Mouse (Mus musculus) neural tube, embryonic 15.5 days (tissue): ENCODE measurements at regions not wholly inside any gene's neighbourhood (a gene's known extent, or its start where the extent isn't known, plus 50 kb on each side); places are given as distances from the start of the nearest gene placed in this dataset.

Experiments
- ATAC-seq: fragments of 200-750 bp; cut with Nextera tagmentation; 2 replicates; pipeline ENCODE4 v1.8.0; 2017; ENCODE audit warnings: mild to moderate bottlenecking, moderate TSS enrichment, moderate library complexity; ENCODE audit not compliant: low FRiP score
- H3K27ac ChIP-seq: fragments of 300-500 bp; sonication (generic); replicated peaks from 2 replicates; pipeline ENCODE4 v1.5.1; 2015; ENCODE audit warnings: mild to moderate bottlenecking, inconsistent platforms
- H3K27me3 ChIP-seq: fragments of 300-500 bp; sonication (generic); replicated peaks from 2 replicates; pipeline ENCODE4 v1.6.1; 2015; ENCODE audit warnings: inconsistent platforms
- H3K36me3 ChIP-seq: fragments of 300-500 bp; sonication (generic); 2 replicates; pipeline ENCODE4 v1.6.1; 2015; ENCODE audit warnings: inconsistent platforms
- H3K4me1 ChIP-seq: fragments of 300-500 bp; sonication (generic); 2 replicates; pipeline ENCODE4 v1.6.1; 2015; ENCODE audit warnings: inconsistent platforms
- H3K4me2 ChIP-seq: fragments of 300-500 bp; sonication (generic); 2 replicates; pipeline ENCODE4 v1.6.1; 2015; ENCODE audit warnings: inconsistent platforms, mild to moderate bottlenecking, moderate library complexity
- H3K4me3 ChIP-seq: fragments of 300-500 bp; sonication (generic); replicated peaks from 2 replicates; pipeline ENCODE4 v1.5.1; 2015; ENCODE audit warnings: mild to moderate bottlenecking, inconsistent platforms
- H3K9ac ChIP-seq: fragments of 300-500 bp; sonication (generic); replicated peaks from 2 replicates; pipeline ENCODE4 v1.6.1; 2015; ENCODE audit warnings: mild to moderate bottlenecking, inconsistent platforms
- H3K9me3 ChIP-seq: fragments of 300-500 bp; sonication (generic); replicated peaks from 2 replicates; pipeline ENCODE4 v1.6.1; 2016; ENCODE audit warnings: inconsistent platforms
- WGBS: fragments of 180-500 bp; shearing (Covaris S2); methylation state at CpG from one replicate; pipeline ENCODE4 v1.1.7; 2015; ENCODE audit warnings: mixed read lengths; 5-methylcytosine and 5-hydroxymethylcytosine counted together

DNA sequence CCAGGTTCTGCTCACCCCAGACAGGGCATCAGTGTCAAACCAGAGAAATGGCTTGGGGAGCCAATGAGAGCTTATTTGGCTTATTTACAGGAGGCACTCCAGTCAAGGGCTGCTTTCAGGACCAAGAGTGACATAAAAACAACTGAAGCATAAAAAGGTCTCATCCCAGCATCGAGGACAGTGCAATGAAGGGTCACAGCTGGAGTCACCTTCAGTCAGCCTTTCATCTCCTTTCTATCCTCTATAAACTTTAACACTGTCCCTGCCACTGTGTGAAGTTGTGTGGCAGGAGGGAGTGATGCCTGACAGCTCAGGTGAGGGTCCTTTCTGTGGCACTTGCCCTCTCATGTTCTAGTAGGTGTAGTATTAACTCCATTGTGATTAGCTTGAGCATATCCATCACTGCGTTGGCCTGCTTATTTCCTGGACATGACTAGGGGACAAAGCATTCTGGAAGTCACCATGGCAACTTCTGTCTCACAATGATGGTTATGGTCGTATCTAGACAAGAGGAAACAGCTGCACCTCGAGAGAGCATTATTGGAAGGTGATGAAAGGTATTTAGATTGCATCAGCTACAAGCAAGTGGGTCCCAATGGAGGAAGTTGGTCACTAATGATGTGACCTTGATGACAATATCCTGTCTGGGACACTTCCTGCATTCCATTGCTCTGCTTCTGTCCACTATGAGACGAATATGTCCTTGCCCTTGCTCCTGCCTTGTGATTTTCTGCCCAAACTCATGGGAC, 87.8 kb upstream of the Enpp6 start:
- Histone ChIP-seq H3K27ac (no peak overlapping the region), H3K9me3 (no peaks in the 10 kb centered on the region), H3K4me1 (no peaks in the 10 kb centered on the region), H3K4me3 (no peak overlapping the region), H3K27me3 (no peaks in the 10 kb centered on the region), H3K9ac (no peak overlapping the region), H3K36me3 (no peaks in the 10 kb centered on the region), H3K4me2 (no peak overlapping the region)
- 21% methylated on average over 5 of the region's 5 CpGs for whole genome bisulfite sequencing
- no peak for ATAC-seq

GRCm38 (mm10) chr8:46900826-46901225, 85.9 kb upstream of the Enpp6 start:
- no peak for ATAC-seq
- H3K9ac ChIP-seq, result no peak overlapping the region

DNA sequence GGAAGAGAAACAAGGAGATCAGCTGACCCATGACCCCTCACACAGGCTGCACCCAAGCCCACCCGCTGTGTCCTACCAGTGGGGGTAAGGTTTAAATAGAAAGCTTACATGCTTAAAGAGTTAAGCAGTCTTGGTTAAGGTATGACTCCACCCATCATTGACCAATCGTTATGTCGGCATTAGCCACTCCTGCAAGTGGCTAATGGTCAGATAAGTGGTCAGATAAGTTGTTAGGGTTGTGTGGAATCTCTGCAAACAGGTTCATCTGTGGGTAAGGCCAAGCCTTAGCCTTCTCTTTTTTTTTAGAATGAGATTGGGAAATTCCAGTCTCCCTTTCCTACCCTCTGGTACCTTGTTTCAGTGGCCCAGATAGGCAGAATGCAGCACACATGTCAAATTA, 82.0 kb upstream of the Enpp6 start:
- H3K4me3 ChIP-seq, result no peak overlapping the region
- H3K9ac ChIP-seq, result no peak overlapping the region
- no peak for ATAC-seq
- no peaks in the 10 kb centered on the region for H3K36me3 ChIP-seq
- no peak overlapping the region for H3K27ac ChIP-seq
- no peaks in the 10 kb centered on the region for H3K9me3 ChIP-seq
- H3K4me1 ChIP-seq, result no peaks in the 10 kb centered on the region
- H3K4me2 ChIP-seq, result no peak overlapping the region
- 89% methylated on average over 3 of the region's 3 CpGs for WGBS
- H3K27me3 ChIP-seq, result no peaks in the 10 kb centered on the region

More at GRCm38 (mm10) chr8:46900826-46901225, 85.9 kb upstream of the Enpp6 start:
- no peak overlapping the region for H3K4me2 ChIP-seq
- H3K27me3 ChIP-seq, result no peaks in the 10 kb centered on the region
- no peaks in the 10 kb centered on the region for H3K36me3 ChIP-seq
- H3K4me3 ChIP-seq, result no peak overlapping the region
- no peak overlapping the region for H3K27ac ChIP-seq
- H3K9me3 ChIP-seq, result no peaks in the 10 kb centered on the region
- 71% methylated on average over 4 of the region's 4 CpGs for WGBS
- no peaks in the 10 kb centered on the region for H3K4me1 ChIP-seq

DNA sequence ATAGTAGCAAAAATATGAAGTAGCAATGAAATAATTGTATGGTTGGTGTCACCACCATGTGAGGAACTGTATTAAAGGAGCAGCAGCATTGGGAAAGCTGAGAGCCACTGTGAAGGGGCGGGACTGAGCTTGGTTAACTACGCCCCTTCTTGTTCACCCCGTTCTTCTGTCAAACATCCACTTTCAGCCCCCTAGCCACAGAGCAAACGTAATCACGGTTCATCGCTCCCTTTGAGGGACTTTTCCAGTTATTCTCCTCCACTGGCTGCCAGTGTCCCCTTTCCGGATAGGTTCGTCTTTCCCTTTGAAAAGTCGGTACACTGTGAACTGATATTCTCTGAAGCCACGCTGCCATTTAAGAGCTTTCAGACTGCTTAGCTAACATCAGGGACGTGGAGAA, 79.3 kb upstream of the Enpp6 start:
- H3K36me3 ChIP-seq, result no peaks in the 10 kb centered on the region
- H3K9me3 ChIP-seq, result no peaks in the 10 kb centered on the region
- ATAC-seq, result no peak
- no peak overlapping the region for H3K4me3 ChIP-seq
- H3K4me1 ChIP-seq, result no peaks in the 10 kb centered on the region
- no peaks in the 10 kb centered on the region for H3K27me3 ChIP-seq
- H3K27ac ChIP-seq, result no peak overlapping the region
- H3K9ac ChIP-seq, result no peak overlapping the region
- WGBS, result 26% methylated on average over 11 of the region's 11 CpGs
- peak overlapping the region; percentile 31; the same call in 1 of the 2 replicates for H3K4me2 ChIP-seq

- no peak overlapping the region for H3K9ac ChIP-seq
- no peaks in the 10 kb centered on the region for H3K9me3 ChIP-seq
- H3K4me2 ChIP-seq, result no peak overlapping the region
- H3K36me3 ChIP-seq, result no peaks in the 10 kb centered on the region
- 81% methylated on average over 4 of the region's 4 CpGs for WGBS
- no peaks in the 10 kb centered on the region for H3K27me3 ChIP-seq
- no peaks in the 10 kb centered on the region for H3K4me1 ChIP-seq
- H3K4me3 ChIP-seq, result no peak overlapping the region
- ATAC-seq, result no peak
- H3K27ac ChIP-seq, result no peak overlapping the region
Measured at GRCm38 (mm10) chr8:46908186-46908585, 78.5 kb upstream of the Enpp6 start.

GRCm38 (mm10) chr8:46913956-46914355, 72.7 kb upstream of the Enpp6 start:
- ATAC-seq, result no peak
- H3K9me3 ChIP-seq, result no peaks in the 10 kb centered on the region
- no peak overlapping the region for H3K27ac ChIP-seq
- no peak overlapping the region for H3K9ac ChIP-seq
- no peak overlapping the region for H3K4me2 ChIP-seq
- no peak overlapping the region for H3K4me3 ChIP-seq
- no peaks in the 10 kb centered on the region for H3K4me1 ChIP-seq
- 64% methylated on average over 5 of the region's 5 CpGs for WGBS
- no peaks in the 10 kb centered on the region for H3K36me3 ChIP-seq
- no peaks in the 10 kb centered on the region for H3K27me3 ChIP-seq

DNA sequence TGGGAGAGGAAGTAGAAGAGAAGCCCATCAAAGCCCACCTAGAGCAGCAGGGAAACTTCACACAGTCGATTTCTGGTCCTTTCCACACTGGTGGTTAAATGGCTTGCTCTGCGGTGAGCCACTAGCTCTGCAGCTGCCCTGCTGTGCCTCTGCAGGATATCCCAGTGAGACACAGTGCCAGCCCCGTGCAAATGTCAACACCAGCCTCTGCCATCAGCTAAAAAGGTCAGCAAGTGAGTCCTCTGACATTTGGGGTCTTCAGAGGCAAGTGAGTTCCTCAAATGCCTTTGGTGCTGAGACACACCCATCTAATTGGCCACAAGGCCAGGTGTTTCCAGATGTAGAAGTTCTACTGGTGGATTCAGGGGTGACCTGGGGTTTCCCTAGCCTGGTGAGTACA, 66.6 kb upstream of the Enpp6 start:
- H3K4me1 ChIP-seq, result 0 out of 2 replicates have a peak, but pooled peaks cover 2% of the 10 kb centered on the region
- H3K4me2 ChIP-seq, result no peak overlapping the region
- H3K27me3 ChIP-seq, result no peaks in the 10 kb centered on the region
- 34% methylated on average over 3 of the region's 3 CpGs for WGBS
- H3K4me3 ChIP-seq, result no peak overlapping the region
- no peaks in the 10 kb centered on the region for H3K9me3 ChIP-seq
- no peak for ATAC-seq
- H3K9ac ChIP-seq, result no peak overlapping the region
- H3K36me3 ChIP-seq, result no peaks in the 10 kb centered on the region
- no peak overlapping the region for H3K27ac ChIP-seq

GRCm38 (mm10) chr8:46921075-46921474, 65.6 kb upstream of the Enpp6 start:
- no peak overlapping the region for H3K4me2 ChIP-seq
- no peaks in the 10 kb centered on the region for H3K27me3 ChIP-seq
- no peaks in the 10 kb centered on the region for H3K9me3 ChIP-seq
- no peak for ATAC-seq
- H3K4me3 ChIP-seq, result no peak overlapping the region
- 0 out of 2 replicates have a peak, but pooled peaks cover 4% of the 10 kb centered on the region for H3K4me1 ChIP-seq
- H3K36me3 ChIP-seq, result no peaks in the 10 kb centered on the region
- no peak overlapping the region for H3K9ac ChIP-seq
- no peak overlapping the region for H3K27ac ChIP-seq
- 94% methylated on average over 11 of the region's 11 CpGs for WGBS

DNA sequence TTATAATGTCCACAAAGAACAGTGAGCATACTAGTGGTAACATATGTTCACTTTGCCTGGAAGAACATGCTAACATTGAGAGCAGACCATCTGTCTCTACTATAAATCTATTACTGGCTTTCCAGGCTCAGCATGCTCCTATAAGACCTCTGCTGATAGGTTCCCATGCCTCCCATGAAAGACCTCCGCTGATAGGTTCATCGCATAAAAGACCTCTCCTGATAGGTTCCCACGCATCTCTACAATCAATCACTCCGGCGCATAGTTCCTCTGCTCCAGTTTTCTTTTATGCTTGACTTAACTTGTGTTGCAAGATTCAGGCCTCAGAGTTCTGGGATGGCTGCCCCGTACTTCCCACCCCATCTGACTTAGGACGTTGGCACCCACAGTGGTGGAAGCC, 65.1 kb upstream of the Enpp6 start:
- no peaks in the 10 kb centered on the region for H3K27me3 ChIP-seq
- no peaks in the 10 kb centered on the region for H3K9me3 ChIP-seq
- no peak overlapping the region for H3K4me2 ChIP-seq
- 70% methylated on average over 7 of the region's 7 CpGs for WGBS
- peak; percentile 50; the same call in 1 of the 2 replicates for ATAC-seq
- no peaks in the 10 kb centered on the region for H3K36me3 ChIP-seq
- H3K27ac ChIP-seq, result no peak overlapping the region
- H3K9ac ChIP-seq, result no peak overlapping the region
- 0 out of 2 replicates have a peak, but pooled peaks cover 4% of the 10 kb centered on the region for H3K4me1 ChIP-seq
- H3K4me3 ChIP-seq, result no peak overlapping the region

- 21% methylated on average over 13 of the region's 13 CpGs for WGBS
Measured at GRCm38 (mm10) chr8:46924787-46925548, 61.7 kb upstream of the Enpp6 start.

GRCm38 (mm10) chr8:46928718-46929117, 58.0 kb upstream of the Enpp6 start:
- no peak overlapping the region for H3K4me2 ChIP-seq
- no peaks in the 10 kb centered on the region for H3K9me3 ChIP-seq
- no peak for ATAC-seq
- H3K27me3 ChIP-seq, result no peaks in the 10 kb centered on the region
- H3K36me3 ChIP-seq, result no peaks in the 10 kb centered on the region
- H3K27ac ChIP-seq, result no peak overlapping the region
- WGBS, result 85% methylated on average over 6 of the region's 6 CpGs
- no peak overlapping the region for H3K9ac ChIP-seq
- H3K4me3 ChIP-seq, result no peak overlapping the region
- H3K4me1 ChIP-seq, result 0 out of 2 replicates have a peak, but pooled peaks cover 4% of the 10 kb centered on the region

More at GRCm38 (mm10) chr8:46924787-46925548, 61.7 kb upstream of the Enpp6 start:
- ATAC-seq, result no peak
- H3K27me3 ChIP-seq, result no peaks in the 10 kb centered on the region
- no peaks in the 10 kb centered on the region for H3K36me3 ChIP-seq
- H3K4me1 ChIP-seq, result 0 out of 2 replicates have a peak, but pooled peaks cover 4% of the 10 kb centered on the region
- H3K9me3 ChIP-seq, result no peaks in the 10 kb centered on the region
- no peak overlapping the region for H3K4me3 ChIP-seq
- no peak overlapping the region for H3K27ac ChIP-seq
- H3K4me2 ChIP-seq, result no peak overlapping the region
- H3K9ac ChIP-seq, result no peak overlapping the region

DNA sequence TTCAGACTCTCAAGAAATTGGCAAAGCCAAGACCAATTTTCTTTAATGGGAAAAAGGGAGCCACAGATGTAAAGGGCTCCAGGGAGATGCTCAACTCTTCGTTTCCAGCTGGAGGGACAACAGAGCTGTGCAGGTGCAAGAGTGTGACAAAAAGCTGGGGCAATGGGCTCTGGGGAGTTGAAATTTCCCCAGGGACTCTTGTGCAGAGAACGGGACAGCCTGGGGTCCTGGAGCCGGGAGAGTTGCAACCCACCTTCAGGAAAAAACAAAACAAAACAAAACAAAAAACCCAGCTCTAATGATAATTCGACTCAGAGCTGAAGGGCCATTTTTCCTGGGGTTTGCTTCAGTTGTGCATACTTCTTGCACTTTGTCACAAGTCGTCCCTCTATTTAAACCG, 57.0 kb upstream of the Enpp6 start:
- H3K4me2 ChIP-seq, result no peak overlapping the region
- H3K27ac ChIP-seq, result no peak overlapping the region
- H3K36me3 ChIP-seq, result no peaks in the 10 kb centered on the region
- no peaks in the 10 kb centered on the region for H3K27me3 ChIP-seq
- H3K9ac ChIP-seq, result no peak overlapping the region
- no peak overlapping the region for H3K4me3 ChIP-seq
- no peaks in the 10 kb centered on the region for H3K9me3 ChIP-seq
- no peak for ATAC-seq
- 0 out of 2 replicates have a peak, but pooled peaks cover 4% of the 10 kb centered on the region for H3K4me1 ChIP-seq
- WGBS, result 72% methylated on average over 6 of the region's 6 CpGs
